Mouse (Mus musculus) embryonic fibroblast, embryonic 13.5 days (primary cell): ENCODE measurements around the gene Taf1a. TPM values are rescaled to one million over a fixed set of nuclear protein-coding genes. Genes with fewer than 3 reads are reported as not detected.
"Not testable (repeated sequence)": the region's sequence is repeated elsewhere in the genome, so short reads cannot be mapped to it uniquely, and the experiment has no call there.

ENCODE experiments used
- H3K27ac ChIP-seq: 2 replicates; pipeline ENCODE4 v1.5.1; 2012; ENCODE audit warnings: low read length, control low read depth, inconsistent platforms; ENCODE audit not compliant: insufficient read depth
- H3K4me1 ChIP-seq: 2 replicates; pipeline ENCODE4 v1.6.1; 2011; ENCODE audit warnings: low read length; ENCODE audit not compliant: control insufficient read depth, insufficient read depth
- H3K4me3 ChIP-seq: 2 replicates; pipeline ENCODE4 v1.5.1; 2011; ENCODE audit warnings: mild to moderate bottlenecking, control low read depth, low read length; ENCODE audit not compliant: insufficient read depth
- CTCF ChIP-seq: IDR thresholded peaks from 2 replicates; pipeline ENCODE4 v1.5.1; 2011; ENCODE audit warnings: mild to moderate bottlenecking, control low read depth, low read length, moderate library complexity, borderline replicate concordance; ENCODE audit not compliant: insufficient read depth
- POLR2A ChIP-seq: IDR thresholded peaks from 2 replicates; pipeline ENCODE4 v1.6.1; 2011; ENCODE audit warnings: low read depth, mild to moderate bottlenecking, control low read depth, low read length, moderate library complexity
- polyA plus RNA-seq: library from polyadenylated mRNA; stranded (reverse); fragments of >200 nt; gene quantifications from 2 replicates; pipeline ENCODE4 v1.2.4, GENCODE M21; 2011; ENCODE audit warnings: low read depth; ENCODE audit not compliant: missing spikeins, insufficient read length

Taf1a gene
- polyA plus RNA-seq = 11.3 and 19.6 TPM in 2 replicates

DNA sequence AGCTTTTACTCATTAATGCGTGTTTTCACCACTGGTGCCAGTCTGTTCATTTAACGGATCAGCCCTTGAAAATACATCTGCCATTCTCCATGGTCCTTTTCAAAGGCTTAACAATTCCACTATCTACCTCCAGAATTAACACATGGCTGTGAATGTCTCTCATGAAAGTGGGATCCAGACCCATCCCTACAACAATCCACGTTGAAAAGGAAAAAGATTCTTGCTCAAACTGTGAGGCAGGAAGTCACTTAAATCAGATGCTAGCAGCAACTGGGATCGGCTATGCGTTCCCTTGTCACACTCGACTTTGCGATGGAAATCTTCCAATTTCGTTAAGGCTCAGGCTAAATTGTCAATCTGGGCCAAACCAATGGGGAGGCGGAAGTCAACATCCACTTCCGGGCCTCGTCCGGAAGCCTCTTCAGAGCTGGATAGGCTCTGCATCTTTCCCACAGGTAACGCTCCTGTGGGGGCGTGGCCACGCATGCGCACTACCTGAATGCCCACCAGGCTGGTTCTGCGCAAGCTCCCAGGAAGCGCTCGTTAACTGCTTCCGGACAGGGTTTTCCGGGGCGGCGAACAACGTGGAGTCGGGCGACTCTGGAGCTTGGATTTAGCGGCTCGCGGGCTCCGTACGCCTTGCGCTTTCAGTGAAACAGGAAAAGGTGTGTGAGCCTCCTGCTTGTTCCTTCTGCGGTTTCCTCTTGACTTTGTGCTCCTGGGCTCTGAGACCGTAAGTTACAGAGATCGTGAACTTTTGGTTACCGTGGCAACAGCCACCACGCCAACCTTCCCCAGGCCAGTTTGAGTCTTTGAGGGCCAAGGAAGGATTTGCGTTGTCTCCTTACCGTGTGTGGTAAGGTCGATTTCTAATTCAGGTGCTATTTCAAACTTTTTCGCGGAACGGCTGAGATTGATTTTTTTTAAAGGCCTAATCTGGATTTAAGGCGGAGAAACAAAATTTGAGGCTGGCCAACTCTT, at the start of gene Taf1a:
TSS of gene Taf1a (plus strand) at position 556 of the 981 bp plus-strand sequence.
- Histone ChIP-seq H3K4me3 (peak within 1 kb of the TSS; percentile 85), H3K27ac (0 out of 2 replicates have a peak within 1 kb of the TSS, but pooled peaks have one; percentile 6), H3K4me1 (peaks cover 2% of the 10 kb centered on the region; the same call in 1 of the 2 replicates)
- TF ChIP-seq POLR2A = peak; percentile 52
- no peak for TF ChIP-seq CTCF

DNA sequence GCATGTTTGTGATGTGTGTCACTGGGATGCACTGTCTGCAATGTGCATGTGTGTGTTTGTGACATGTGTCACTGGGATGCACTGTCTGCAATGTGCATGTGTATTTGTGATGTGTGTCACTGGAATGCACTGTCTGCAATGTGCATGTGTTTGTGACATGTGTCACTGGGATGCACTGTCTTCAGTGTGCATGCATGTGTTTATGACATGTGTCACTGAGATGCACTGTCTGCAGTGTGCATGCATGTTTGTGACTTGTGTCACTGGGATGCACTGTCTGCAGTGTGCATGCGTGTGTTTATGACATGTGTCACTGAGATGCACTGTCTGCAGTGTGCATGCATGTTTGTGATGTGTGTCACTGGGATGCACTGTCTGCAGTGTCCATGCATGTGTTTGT, 45.9 kb upstream of the Taf1a start:
- not testable (repeated sequence) for H3K4me3 ChIP-seq, H3K4me1 ChIP-seq, H3K27ac ChIP-seq

DNA sequence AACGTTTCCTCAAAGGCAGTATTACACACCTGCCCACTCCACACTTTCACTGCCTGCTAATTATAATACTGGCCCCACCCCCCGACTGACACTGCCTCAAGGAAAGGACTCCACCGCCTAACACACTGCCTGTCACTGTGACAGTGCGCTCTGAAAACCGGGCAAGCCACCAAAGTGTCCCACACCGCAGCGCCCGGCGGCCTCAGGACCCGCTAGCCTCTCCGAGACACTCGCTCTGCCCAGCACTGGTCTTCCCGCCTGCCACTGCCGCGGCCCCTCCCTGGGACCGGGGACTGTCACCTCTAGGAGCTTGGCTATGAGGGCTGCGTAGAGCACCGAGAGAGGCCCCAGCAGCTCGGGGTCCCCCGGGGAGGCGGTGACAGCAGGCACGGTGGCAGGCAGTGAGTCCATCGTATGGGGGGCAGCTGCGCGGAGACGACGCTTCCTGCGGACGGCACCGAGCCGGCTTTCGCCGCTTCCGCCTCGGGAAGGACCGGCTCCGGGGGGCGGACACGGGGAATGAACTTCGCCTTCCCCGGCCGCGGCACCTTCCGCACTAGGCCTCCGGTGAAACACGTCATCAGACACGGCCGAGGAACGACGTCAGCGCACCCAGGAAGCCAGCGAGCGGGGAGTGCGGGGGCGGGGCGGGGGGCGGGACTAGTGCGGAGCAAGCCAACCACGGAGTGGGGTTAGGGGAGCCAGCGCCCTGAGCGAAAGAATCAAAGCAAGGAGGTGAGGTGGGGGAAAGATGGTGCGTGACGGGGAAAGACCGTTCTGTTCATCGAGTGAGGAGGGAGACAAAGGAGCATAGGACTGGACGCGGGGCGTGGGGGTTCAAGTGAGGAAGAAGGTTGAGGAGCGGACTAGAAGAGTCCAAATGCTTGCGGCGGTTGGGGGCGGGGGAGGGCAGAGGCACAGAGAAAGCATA, 43.6 kb upstream of the Taf1a start:
- H3K27ac ChIP-seq = no peak overlapping the region
- peak overlapping the region; percentile 68 for H3K4me3 ChIP-seq
- H3K4me1 ChIP-seq = no peaks in the 10 kb centered on the region
- TF ChIP-seq POLR2A (peak; percentile 88), CTCF (no peak)

DNA sequence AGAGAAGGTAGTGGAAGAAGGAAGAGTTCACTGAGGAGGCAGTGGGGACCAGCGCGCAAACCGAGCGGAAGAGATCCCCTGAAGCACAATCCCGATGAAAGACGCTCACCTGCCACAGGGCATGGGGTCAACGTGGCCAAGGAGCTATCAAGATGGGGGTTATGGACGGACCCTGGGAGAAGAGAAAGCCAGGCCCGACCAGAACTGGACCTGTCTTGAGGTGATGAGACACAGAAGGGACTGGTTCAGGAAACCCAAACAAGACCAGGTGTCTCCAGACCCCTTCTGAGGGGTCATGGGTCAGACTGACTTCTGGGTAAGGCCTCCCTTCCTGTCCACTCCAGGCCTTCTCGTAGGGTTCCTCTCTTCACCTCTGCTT, 43.0 kb upstream of the Taf1a start:
- Histone ChIP-seq H3K27ac (no peak overlapping the region), H3K4me1 (no peaks in the 10 kb centered on the region), H3K4me3 (peak overlapping the region; percentile 68)
- TF ChIP-seq POLR2A = no peak
- TF ChIP-seq CTCF = no peak

DNA sequence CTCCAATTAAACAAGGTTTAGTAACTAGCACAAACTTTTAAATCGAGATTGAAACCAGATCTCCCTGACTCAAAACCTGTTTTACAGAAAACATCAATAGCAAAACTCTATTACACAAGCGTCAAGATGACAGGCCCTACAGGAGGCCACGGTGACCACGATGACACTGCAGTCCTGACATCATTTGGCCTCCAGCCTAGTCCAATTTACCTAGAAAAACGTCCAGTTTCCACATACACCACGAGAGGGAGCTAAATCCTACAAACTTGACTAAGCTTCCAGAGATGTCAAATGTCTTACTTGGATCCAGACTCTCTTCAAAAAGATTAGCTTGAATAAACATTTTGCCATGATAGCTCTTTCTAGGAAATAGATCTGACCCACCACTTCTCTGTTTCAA, 38.9 kb upstream of the Taf1a start:
- no peaks in the 10 kb centered on the region for H3K4me1 ChIP-seq
- no peak for TF ChIP-seq POLR2A
- no peak for TF ChIP-seq CTCF
- no peak overlapping the region for H3K27ac ChIP-seq
- no peak overlapping the region for H3K4me3 ChIP-seq

DNA sequence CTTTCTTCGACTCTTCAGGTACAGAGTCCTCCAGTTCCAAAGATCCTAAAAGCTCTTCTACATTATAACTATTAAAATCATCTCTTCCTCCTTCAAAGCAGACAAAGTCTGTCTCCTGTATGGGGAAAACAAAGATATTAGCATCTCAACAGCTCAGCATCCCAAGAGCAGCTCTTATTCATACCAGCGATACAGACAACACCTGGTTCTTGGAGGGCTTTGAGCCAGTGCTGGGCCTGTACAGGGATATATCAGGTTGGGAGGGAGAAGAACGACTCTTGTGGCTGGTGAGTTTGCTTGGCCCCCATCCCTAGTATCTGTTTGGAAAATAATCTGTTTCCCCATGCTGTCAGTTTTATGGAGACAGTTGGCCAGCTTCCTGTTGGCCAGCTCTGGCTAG, 29.9 kb upstream of the Taf1a start:
- no peak overlapping the region for H3K27ac ChIP-seq
- no peaks in the 10 kb centered on the region for H3K4me1 ChIP-seq
- TF ChIP-seq CTCF = no peak
- no peak for TF ChIP-seq POLR2A
- H3K4me3 ChIP-seq = no peak overlapping the region

DNA sequence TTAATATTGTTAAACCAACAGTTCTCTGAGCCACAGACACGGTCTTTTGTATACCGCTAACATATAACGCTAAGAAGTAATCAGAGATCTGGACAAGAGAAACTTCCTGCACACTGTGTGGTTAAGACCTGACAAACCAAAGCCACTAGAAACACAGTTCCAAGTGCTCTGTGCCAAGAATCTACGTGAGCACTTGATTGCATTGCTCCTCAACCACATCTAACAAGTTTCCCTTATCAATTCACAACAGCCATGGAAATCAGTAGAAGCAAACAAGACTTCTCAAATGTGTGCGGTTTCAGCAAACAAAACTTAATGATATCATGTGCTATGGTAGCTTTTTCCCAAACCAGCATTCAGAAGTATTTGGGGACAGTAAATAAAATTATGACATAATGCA, 26.5 kb upstream of the Taf1a start:
- Histone ChIP-seq H3K4me3 (no peak overlapping the region), H3K4me1 (no peaks in the 10 kb centered on the region), H3K27ac (no peak overlapping the region)
- TF ChIP-seq POLR2A (no peak), CTCF (no peak)

DNA sequence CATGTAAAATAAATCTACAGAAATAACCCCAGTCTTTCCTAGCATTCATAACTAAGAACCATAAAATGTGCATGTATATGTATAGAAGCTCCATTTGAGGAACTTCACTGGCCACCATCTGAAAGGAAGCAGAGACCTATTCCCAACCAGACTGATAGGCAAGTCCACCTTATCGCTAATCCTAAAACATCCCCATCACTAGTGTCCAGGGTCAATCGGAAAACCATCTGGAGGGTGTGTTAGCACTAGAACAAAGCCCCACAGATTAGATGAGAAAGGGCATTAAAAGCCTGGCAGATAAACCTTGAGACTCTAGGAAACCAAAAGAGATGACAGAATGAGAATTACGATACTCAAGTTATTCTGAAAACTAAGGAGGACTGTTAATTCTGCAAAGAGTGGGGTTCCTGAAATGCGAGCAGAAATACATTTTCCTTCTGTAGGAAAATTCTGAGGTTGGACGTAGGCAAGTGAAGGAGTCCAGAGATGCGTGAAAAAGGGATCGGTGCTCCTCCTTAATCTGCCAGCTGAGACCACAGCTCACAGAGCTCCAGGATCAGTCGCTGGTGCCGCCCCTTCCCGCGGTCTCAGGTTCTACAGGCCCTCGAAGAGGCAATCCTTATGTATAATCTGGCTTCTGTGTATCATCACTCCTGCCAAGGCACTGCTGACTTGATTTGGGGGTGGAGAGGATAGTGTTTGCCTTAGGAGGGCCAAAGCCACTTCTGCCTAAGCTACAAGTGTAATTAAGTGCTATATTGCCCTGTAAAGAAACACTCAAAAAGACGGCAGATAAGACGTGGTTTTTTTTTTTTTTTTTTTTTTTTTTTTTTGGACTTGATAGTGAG, 25.8 kb upstream of the Taf1a start:
- no peak for TF ChIP-seq POLR2A
- no peak for TF ChIP-seq CTCF
- H3K4me3 ChIP-seq = no peak overlapping the region

DNA sequence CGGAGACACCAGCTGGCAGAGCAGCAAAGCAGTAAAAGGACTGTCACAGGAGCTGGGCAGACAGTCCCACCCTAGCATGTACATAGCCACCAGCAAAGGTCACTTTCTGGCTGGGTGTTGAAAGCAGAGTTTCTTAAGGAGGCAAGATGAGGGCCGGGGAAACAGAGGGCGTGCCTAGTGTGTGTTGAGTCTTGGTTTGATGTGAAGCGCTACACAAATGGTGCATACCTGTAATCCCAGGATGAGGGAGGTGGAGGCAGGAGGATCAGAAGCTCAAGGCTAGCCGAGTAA, 25.3 kb upstream of the Taf1a start:
- Histone ChIP-seq H3K27ac (no peak overlapping the region), H3K4me1 (peaks cover 4% of the 10 kb centered on the region), H3K4me3 (no peak overlapping the region)
- TF ChIP-seq POLR2A = no peak
- no peak for TF ChIP-seq CTCF

More for the DNA sequence above, 25.8 kb upstream of the Taf1a start:
- Histone ChIP-seq H3K27ac (no peak overlapping the region), H3K4me1 (peaks cover 4% of the 10 kb centered on the region)

DNA sequence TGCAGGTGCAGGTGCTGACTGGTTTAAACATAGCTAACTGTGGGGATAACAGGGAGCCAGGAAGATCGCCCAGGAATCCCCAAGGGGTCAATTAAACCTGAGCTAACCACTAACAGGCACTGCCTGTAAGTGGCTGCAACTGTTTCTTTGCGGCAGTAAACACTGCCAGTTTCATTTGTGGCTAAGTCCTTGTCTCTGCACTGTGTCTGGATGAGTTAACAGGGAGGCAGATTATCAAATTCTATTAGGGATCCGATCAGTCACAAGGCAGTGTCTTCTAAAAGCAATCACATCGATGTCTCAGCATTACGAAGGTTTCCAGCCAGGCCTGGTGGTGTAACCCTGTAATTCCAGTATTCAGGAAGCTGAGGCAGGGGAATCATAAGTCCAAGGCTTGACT, 22.4 kb upstream of the Taf1a start:
- no peak for TF ChIP-seq CTCF
- TF ChIP-seq POLR2A = no peak

More for the DNA sequence above, 22.4 kb upstream of the Taf1a start:
- peaks cover 4% of the 10 kb centered on the region for H3K4me1 ChIP-seq
- no peak overlapping the region for H3K27ac ChIP-seq
- no peak overlapping the region for H3K4me3 ChIP-seq
